Comparison of ENCODE assay signal across 27 mouse cellular contexts in the genomic region with DNA sequence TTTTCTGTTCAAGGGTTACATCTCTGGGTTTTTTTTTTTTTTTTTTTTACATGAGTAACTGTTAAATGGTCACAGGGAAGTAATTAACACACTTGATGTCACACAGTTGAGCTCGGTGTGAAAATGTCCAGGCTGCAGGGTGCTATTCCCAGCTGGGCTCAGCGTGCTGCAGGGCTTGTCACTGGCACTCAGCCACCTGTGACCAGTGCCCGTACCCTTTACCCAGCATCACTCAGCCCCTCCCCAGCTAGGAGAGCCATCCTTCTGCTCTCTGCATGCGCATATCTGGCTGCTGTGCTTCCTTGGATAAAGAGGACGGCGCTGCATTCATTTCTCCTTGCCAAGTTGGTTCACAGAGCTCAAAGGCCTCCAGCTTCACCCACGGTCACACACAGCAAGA.
A peak's percentile ranks its signal among the peaks of the same experiment; 100 is the strongest.
DNase-seq lines count a peak whose midpoint lies in the region; ATAC-seq lines count a peak whose summit lies in the region.
"Had no signal": no experiment of that assay in that cellular context is flagged by ENCODE, and none has a peak within 500 bp of the region (broad histone marks: within the 10 kb centered on the region; RNA-seq: fewer than 3 reads in every experiment).

No protein-coding gene starts in this region.

- peak; percentile 55; the same call in 1 of the 2 replicates for ATAC-seq in forebrain, embryonic 14.5 days
- ATAC-seq: activated CD4-positive, CD25-positive, alpha-beta regulatory T cell, adult 4 months; intestine, postnatal 0 days had no signal

- H3K4me1 ChIP-seq in forebrain, embryonic 14.5 days (ENCODE audit: control insufficient read depth, insufficient read depth, low read length) = peaks cover 8% of the 10 kb centered on the region; the same call in 1 of the 2 replicates
- peaks cover 24% of the 10 kb centered on the region for H3K4me1 ChIP-seq in forebrain, embryonic 10.5 days
- H3K4me1 ChIP-seq: embryonic facial prominence, embryonic 10.5 days; embryonic facial prominence, embryonic 13.5 days; heart, embryonic 12.5 days; heart, embryonic 15.5 days had no signal

- no peak overlapping the region for H3K9ac ChIP-seq in forebrain, embryonic 14.5 days (ENCODE audit: low read length)
- H3K9ac ChIP-seq: embryonic facial prominence, embryonic 13.5 days; heart, embryonic 12.5 days; heart, embryonic 15.5 days; hindbrain, embryonic 14.5 days had no signal

- intact Hi-C loops in left cerebral cortex, postnatal 4 days (cut with DNase I) = no loop called here
- intact Hi-C loops in left cerebral cortex, postnatal 36 days (cut with DNase I) = loop anchor here (10.0 kb wide), 2 partner anchors 389 to 909 kb away; no protein-coding TSS in a partner anchor

- peak; percentile 12 for DNase-seq in cerebellum, adult 9-11 months
- no peak for DNase-seq in cerebellum, postnatal 4 days (ENCODE audit: low spot score in 2 of 2)
- DNase-seq in forebrain, embryonic 14.5 days (ENCODE audit: low spot score) = peak; percentile 48
- DNase-seq in forebrain, embryonic 10.5 days (ENCODE audit: extremely low spot score, low spot score) = no peak
- peak; percentile 68 for DNase-seq in left cerebral cortex, postnatal 4 days
- no peak for DNase-seq in left cerebral cortex, postnatal 36 days (ENCODE audit: low spot score in 2 of 2)
- DNase-seq in retina, postnatal 1 day = peak; percentile 21
- DNase-seq in retina, embryonic 14.5 days (ENCODE audit: low spot score) = no peak
- DNase-seq: adrenal gland, adult 8-10 months; adrenal gland, postnatal 25 days; cerebellum, adult 11-12 months; cerebellum, adult 8-10 months; cerebellum, postnatal 25 days; embryo, embryonic 11 days; gastrocnemius, postnatal 25 days; heart, adult 18-20 months; heart, postnatal 10 days; heart, postnatal 36 days had no signal

- H3K27me3 ChIP-seq in forebrain, embryonic 14.5 days (replicated peaks; ENCODE audit: control insufficient read depth, insufficient read depth, low read length) = no peaks in the 10 kb centered on the region
- H3K27me3 ChIP-seq in forebrain, embryonic 10.5 days (ENCODE audit: poor library complexity, severe bottlenecking) = no peaks in the 10 kb centered on the region
- H3K27me3 ChIP-seq: embryonic facial prominence, embryonic 13.5 days; heart, embryonic 12.5 days; heart, embryonic 15.5 days had no signal

- WGBS in forebrain, embryonic 14.5 days = 44% methylated on average over 7 of the region's 7 CpGs
- WGBS in forebrain, embryonic 10.5 days = 81% methylated on average over 7 of the region's 7 CpGs

- no peak overlapping the region for H3K27ac ChIP-seq in forebrain, embryonic 14.5 days (ENCODE audit: low read depth, low read length)
- H3K27ac ChIP-seq in forebrain, embryonic 10.5 days = no peak overlapping the region
- H3K27ac ChIP-seq: embryonic facial prominence, embryonic 10.5 days; embryonic facial prominence, embryonic 13.5 days; heart, embryonic 15.5 days; hindbrain, embryonic 10.5 days; hindbrain, embryonic 14.5 days had no signal

- no peak overlapping the region for H3K4me2 ChIP-seq in forebrain, embryonic 14.5 days (ENCODE audit: low read length)
- H3K4me2 ChIP-seq: embryonic facial prominence, embryonic 13.5 days; heart, embryonic 12.5 days; heart, embryonic 15.5 days; hindbrain, embryonic 14.5 days had no signal

- H3K4me3 ChIP-seq in forebrain, embryonic 14.5 days (ENCODE audit: low read depth, low read length) = no peak overlapping the region
- H3K4me3 ChIP-seq in forebrain, embryonic 10.5 days = no peak overlapping the region
- H3K4me3 ChIP-seq: embryonic facial prominence, embryonic 10.5 days; embryonic facial prominence, embryonic 13.5 days; erythroblast, embryonic 14.5 days; heart, embryonic 12.5 days; heart, embryonic 15.5 days; hindbrain, embryonic 10.5 days had no signal

- peaks cover 6% of the 10 kb centered on the region; the same call in 1 of the 2 replicates for H3K9me3 ChIP-seq in forebrain, embryonic 14.5 days (replicated peaks; ENCODE audit: control insufficient read depth, low read length)
- peaks cover 4% of the 10 kb centered on the region; the same call in 1 of the 2 replicates for H3K9me3 ChIP-seq in forebrain, embryonic 10.5 days
- H3K9me3 ChIP-seq: embryonic facial prominence, embryonic 13.5 days; heart, embryonic 15.5 days had no signal

- no peaks in the 10 kb centered on the region for H3K36me3 ChIP-seq in forebrain, embryonic 14.5 days (ENCODE audit: control insufficient read depth, insufficient read depth, low read length)
- no peaks in the 10 kb centered on the region for H3K36me3 ChIP-seq in forebrain, embryonic 10.5 days (replicated peaks)
- H3K36me3 ChIP-seq: embryonic facial prominence, embryonic 10.5 days; embryonic facial prominence, embryonic 13.5 days; heart, embryonic 12.5 days; heart, embryonic 15.5 days; hindbrain, embryonic 10.5 days had no signal

Comparison
In these comparisons a context has a peak if more than half of its experiments do, and no peak if none do; other contexts are left out.
1. DNase-seq: peak in cerebellum, adult 9-11 months (single experiment), forebrain, embryonic 14.5 days (single experiment), left cerebral cortex, postnatal 4 days (single experiment) and retina, postnatal 1 day (single experiment); none in cerebellum, postnatal 4 days (0 of 2), forebrain, embryonic 10.5 days (single experiment), left cerebral cortex, postnatal 36 days (0 of 2) and retina, embryonic 14.5 days (single experiment).